Mouse (Mus musculus) limb, embryonic 10.5 days (tissue): ENCODE results near the gene Chsy1. TPM values are rescaled to one million over a fixed set of nuclear protein-coding genes. Genes with fewer than 3 reads are reported as not detected.

Experiments used
- DNase-seq: peaks from one replicate; pipeline ENCODE4 v3.0.0-alpha.2; 2017; ENCODE audit warnings: low spot score
- H3K27ac ChIP-seq: fragments of 300-500 bp; sonication (generic); 2 replicates; pipeline ENCODE4 v1.5.1; 2016; ENCODE audit warnings: mild to moderate bottlenecking
- H3K27me3 ChIP-seq: fragments of 300-500 bp; sonication (generic); 2 replicates; pipeline ENCODE4 v1.6.1; 2016; ENCODE audit warnings: low read depth, mild to moderate bottlenecking; ENCODE audit not compliant: poor library complexity, severe bottlenecking
- H3K36me3 ChIP-seq: fragments of 300-500 bp; sonication (generic); 2 replicates; pipeline ENCODE4 v1.6.1; 2016; ENCODE audit warnings: mild to moderate bottlenecking, moderate library complexity
- H3K4me1 ChIP-seq: fragments of 300-500 bp; sonication (generic); 2 replicates; pipeline ENCODE4 v1.6.1; 2016
- H3K4me3 ChIP-seq: fragments of 300-500 bp; sonication (generic); 2 replicates; pipeline ENCODE4 v1.5.1; 2016; ENCODE audit warnings: mild to moderate bottlenecking, moderate library complexity
- H3K9me3 ChIP-seq: fragments of 300-500 bp; sonication (generic); replicated peaks from 2 replicates; pipeline ENCODE4 v1.6.1; 2016; ENCODE audit warnings: mild to moderate bottlenecking
- WGBS: fragments of 180-500 bp; shearing (Covaris S2); methylation state at CpG from one replicate; pipeline ENCODE4 v1.1.7; 2016; 5-methylcytosine and 5-hydroxymethylcytosine counted together
- polyA plus RNA-seq: library from polyadenylated mRNA; unstranded; fragments of >200 nt; fragmentation: Nextera tagmentation; extraction: Ambion mirVana; gene quantifications from 2 replicates; pipeline ENCODE4 v1.2.1, GENCODE M21; 2016

The Chsy1 gene
- polyA plus RNA-seq, 1 experiment from 2014 or later: 14.8 TPM

- no peak for DNase-seq
- Histone ChIP-seq H3K4me3 (no peak overlapping the region), H3K36me3 (peaks cover 24% of the 10 kb centered on the region), H3K4me1 (peaks cover 38% of the 10 kb centered on the region), H3K27ac (no peak overlapping the region), H3K9me3 (no peaks in the 10 kb centered on the region), H3K27me3 (no peaks in the 10 kb centered on the region)
- 89% methylated on average over 11 of the region's 11 CpGs for WGBS
These were observed 6.6 kb downstream of the Chsy1 start for GRCm38 (mm10) chr7:66115821-66116343.

GRCm38 (mm10) chr7:66116906-66117482 is 7.7 kb downstream of the Chsy1 start:
- Histone ChIP-seq H3K9me3 (no peaks in the 10 kb centered on the region), H3K27ac (no peak overlapping the region), H3K36me3 (peaks cover 24% of the 10 kb centered on the region), H3K27me3 (no peaks in the 10 kb centered on the region), H3K4me3 (no peak overlapping the region), H3K4me1 (peaks cover 41% of the 10 kb centered on the region)
- no peak for DNase-seq
- 77% methylated on average over 8 of the region's 8 CpGs for WGBS

GRCm38 (mm10) chr7:66118046-66118445 is 8.7 kb downstream of the Chsy1 start:
- Histone ChIP-seq H3K27me3 (no peaks in the 10 kb centered on the region), H3K4me1 (peaks cover 41% of the 10 kb centered on the region), H3K27ac (no peak overlapping the region), H3K9me3 (no peaks in the 10 kb centered on the region), H3K4me3 (no peak overlapping the region), H3K36me3 (peaks cover 23% of the 10 kb centered on the region)
- WGBS: 85% methylated on average over 3 of the region's 3 CpGs
- DNase-seq: no peak

- H3K36me3 ChIP-seq: peaks cover 17% of the 10 kb centered on the region
- peaks cover 41% of the 10 kb centered on the region for H3K4me1 ChIP-seq
- H3K9me3 ChIP-seq: no peaks in the 10 kb centered on the region
- H3K27me3 ChIP-seq: no peaks in the 10 kb centered on the region
- H3K4me3 ChIP-seq: no peak overlapping the region
- no peak overlapping the region for H3K27ac ChIP-seq
- DNase-seq: no peak
- 90% methylated on average over 7 of the region's 7 CpGs for WGBS
These were observed 9.5 kb downstream of the Chsy1 start for GRCm38 (mm10) chr7:66118796-66119195.

GRCm38 (mm10) chr7:66120139-66120538 is 10.8 kb downstream of the Chsy1 start:
- WGBS: 96% methylated on average over 1 of the region's 1 CpGs
- Histone ChIP-seq H3K9me3 (no peaks in the 10 kb centered on the region), H3K4me3 (no peak overlapping the region), H3K36me3 (peaks cover 17% of the 10 kb centered on the region), H3K27ac (no peak overlapping the region), H3K4me1 (peaks cover 32% of the 10 kb centered on the region), H3K27me3 (no peaks in the 10 kb centered on the region)
- DNase-seq: no peak

GRCm38 (mm10) chr7:66120702-66121396 is 11.5 kb downstream of the Chsy1 start:
- 71% methylated on average over 7 of the region's 7 CpGs for whole genome bisulfite sequencing
- Histone ChIP-seq H3K27me3 (no peaks in the 10 kb centered on the region), H3K9me3 (no peaks in the 10 kb centered on the region), H3K4me1 (peaks cover 30% of the 10 kb centered on the region), H3K4me3 (no peak overlapping the region), H3K36me3 (peaks cover 25% of the 10 kb centered on the region), H3K27ac (no peak overlapping the region)
- DNase-seq: no peak

- H3K27me3 ChIP-seq: no peaks in the 10 kb centered on the region
- peaks cover 22% of the 10 kb centered on the region for H3K4me1 ChIP-seq
- no peak overlapping the region for H3K27ac ChIP-seq
- WGBS: 89% methylated on average over 11 of the region's 11 CpGs
- H3K4me3 ChIP-seq: no peak overlapping the region
- no peak for DNase-seq
- peaks cover 52% of the 10 kb centered on the region for H3K36me3 ChIP-seq
- no peaks in the 10 kb centered on the region for H3K9me3 ChIP-seq
These were observed 15.2 kb downstream of the Chsy1 start for GRCm38 (mm10) chr7:66124551-66124968.

GRCm38 (mm10) chr7:66125368-66125767 is 16.1 kb downstream of the Chsy1 start:
- no peaks in the 10 kb centered on the region for H3K27me3 ChIP-seq
- peaks cover 19% of the 10 kb centered on the region for H3K4me1 ChIP-seq
- no peak overlapping the region for H3K4me3 ChIP-seq
- no peak for DNase-seq
- 92% methylated on average over 14 of the region's 14 CpGs for WGBS
- H3K36me3 ChIP-seq: peaks cover 59% of the 10 kb centered on the region
- H3K9me3 ChIP-seq: no peaks in the 10 kb centered on the region
- no peak overlapping the region for H3K27ac ChIP-seq

- H3K27me3 ChIP-seq: no peaks in the 10 kb centered on the region
- H3K4me1 ChIP-seq: peaks cover 5% of the 10 kb centered on the region; the same call in 1 of the 2 replicates
- WGBS: 80% methylated on average over 4 of the region's 4 CpGs
- DNase-seq: no peak
- H3K9me3 ChIP-seq: no peaks in the 10 kb centered on the region
- peaks cover 82% of the 10 kb centered on the region for H3K36me3 ChIP-seq
- no peak overlapping the region for H3K4me3 ChIP-seq
- no peak overlapping the region for H3K27ac ChIP-seq
These were observed 18.8 kb downstream of the Chsy1 start for GRCm38 (mm10) chr7:66127951-66128645.

- H3K27me3 ChIP-seq: no peaks in the 10 kb centered on the region
- H3K9me3 ChIP-seq: no peaks in the 10 kb centered on the region
- peaks cover 5% of the 10 kb centered on the region; the same call in 1 of the 2 replicates for H3K4me1 ChIP-seq
- no peak overlapping the region for H3K4me3 ChIP-seq
- H3K36me3 ChIP-seq: peaks cover 82% of the 10 kb centered on the region
- WGBS: 63% methylated on average over 3 of the region's 3 CpGs
- no peak for DNase-seq
- H3K27ac ChIP-seq: no peak overlapping the region
These were observed 19.5 kb downstream of the Chsy1 start for GRCm38 (mm10) chr7:66128857-66129256.

GRCm38 (mm10) chr7:66130296-66130695 is 21.0 kb downstream of the Chsy1 start:
- Histone ChIP-seq H3K27me3 (no peaks in the 10 kb centered on the region), H3K27ac (no peak overlapping the region), H3K36me3 (peaks cover 71% of the 10 kb centered on the region), H3K4me3 (no peak overlapping the region), H3K4me1 (peaks cover 5% of the 10 kb centered on the region; the same call in 1 of the 2 replicates), H3K9me3 (no peaks in the 10 kb centered on the region)
- 99% methylated on average over 2 of the region's 2 CpGs for WGBS
- DNase-seq: no peak

GRCm38 (mm10) chr7:66131776-66132421 is 22.6 kb downstream of the Chsy1 start:
- Histone ChIP-seq H3K9me3 (no peaks in the 10 kb centered on the region), H3K4me3 (no peak overlapping the region), H3K27me3 (no peaks in the 10 kb centered on the region), H3K27ac (no peak overlapping the region), H3K4me1 (peaks cover 15% of the 10 kb centered on the region; the same call in 1 of the 2 replicates), H3K36me3 (peaks cover 55% of the 10 kb centered on the region)
- DNase-seq: no peak
- WGBS: 92% methylated on average over 4 of the region's 4 CpGs
